Mouse (Mus musculus) frontal cortex, adult (tissue): Measurements from ENCODE around the gene Metrn.

Experiments used
- ATAC-seq: cut with Nextera tagmentation; 2 replicates; pipeline ENCODE4 v1.9.2; 2017; ENCODE audit warnings: mild to moderate bottlenecking, moderate library complexity, mixed read lengths; ENCODE audit not compliant: low TSS enrichment

Gene Metrn

DNA sequence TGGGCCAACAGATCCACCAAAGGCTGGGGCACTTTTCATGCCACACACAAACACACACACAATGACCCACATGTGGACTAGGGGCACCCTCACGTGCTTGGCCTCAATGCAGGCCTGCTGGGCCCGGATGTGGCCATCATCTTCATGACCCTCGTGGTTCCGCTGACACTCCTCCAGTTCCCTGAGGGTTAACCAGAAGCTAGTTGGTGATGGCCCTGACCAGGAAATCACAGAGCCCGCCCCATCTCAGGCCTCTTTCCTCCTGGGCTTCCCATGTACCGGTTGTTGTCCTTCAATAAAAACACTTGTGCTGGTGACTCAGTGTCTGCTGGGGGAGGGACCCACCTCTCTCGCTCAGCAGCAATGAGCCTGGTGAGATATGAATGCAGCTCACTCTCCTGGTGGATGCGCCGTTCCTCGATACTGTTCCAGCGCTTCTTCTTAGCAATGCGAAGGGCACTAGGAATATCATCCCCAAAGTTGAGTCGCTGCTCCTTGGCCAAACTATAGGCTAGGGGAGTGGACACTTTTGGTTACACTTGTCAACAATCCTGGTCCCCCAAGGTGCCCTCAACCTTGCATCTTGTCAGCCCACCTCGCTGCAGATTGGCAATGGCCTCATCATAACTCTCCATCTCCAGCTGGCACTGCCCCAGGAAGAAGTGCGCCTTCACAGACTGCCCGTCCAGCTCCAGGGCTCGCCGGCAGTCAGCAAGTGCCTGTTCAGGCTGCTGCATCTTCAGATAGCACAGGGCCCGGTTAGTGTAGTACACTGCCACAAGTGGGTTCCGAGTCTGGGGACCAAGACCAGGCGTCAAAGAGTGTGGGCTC, 34.7 kb upstream of the Metrn start:
- no peak for ATAC-seq

DNA sequence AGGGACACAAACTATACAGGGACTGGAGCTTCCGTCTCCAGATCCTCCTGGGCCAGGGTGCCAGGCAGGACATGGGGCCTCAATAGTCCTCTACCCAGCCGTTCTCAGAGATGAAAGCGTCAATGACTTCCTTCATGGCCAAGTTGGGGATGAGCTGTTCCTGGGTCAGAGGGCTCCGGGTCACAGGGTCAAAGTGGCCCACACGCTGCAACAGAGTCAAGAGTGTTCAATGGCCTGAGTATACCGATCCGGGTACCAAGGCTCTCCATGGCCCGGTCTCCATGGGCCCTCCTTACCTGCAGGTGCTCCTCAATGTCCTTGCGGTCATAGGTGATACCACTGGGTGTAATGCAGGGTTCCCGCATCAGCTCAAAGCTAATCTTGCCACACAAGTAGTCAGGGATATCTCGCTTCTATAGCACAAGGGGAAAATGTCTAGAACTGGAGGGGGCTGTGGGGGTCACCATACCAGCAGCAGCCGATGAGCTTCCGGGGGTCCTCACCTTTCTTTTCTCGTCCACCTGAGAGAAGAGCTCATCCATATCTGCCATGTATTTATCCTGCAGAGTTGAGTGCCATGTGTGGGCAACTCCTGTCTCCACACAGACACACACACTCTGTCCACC, 34.0 kb upstream of the Metrn start:
- no peak for ATAC-seq

DNA sequence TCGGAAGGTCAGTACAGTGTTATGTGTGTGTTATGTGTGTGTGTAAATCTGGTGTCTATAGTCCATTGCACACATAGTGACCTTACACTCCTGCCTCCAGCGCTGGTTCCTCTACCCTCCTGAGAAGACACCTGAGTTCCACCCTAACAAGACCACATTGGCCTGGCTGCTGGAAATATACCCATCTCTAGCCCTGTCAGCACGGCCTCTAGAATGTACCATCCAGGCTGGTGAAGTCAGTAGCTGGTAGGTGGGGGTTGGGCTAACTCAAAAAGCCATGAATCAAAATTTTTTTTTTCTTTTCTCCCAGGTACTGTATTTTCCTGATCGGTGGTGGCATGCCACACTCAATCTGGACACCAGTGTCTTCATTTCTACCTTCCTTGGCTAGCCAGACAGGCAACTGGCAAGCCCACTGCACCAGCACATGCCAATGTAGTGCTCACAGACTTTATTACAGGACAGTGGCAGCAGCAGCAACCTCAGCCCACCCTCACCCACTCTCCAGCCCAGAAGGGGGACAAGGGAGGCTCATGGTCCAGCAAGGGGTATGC, 33.3 kb upstream of the Metrn start:
- no peak for ATAC-seq

DNA sequence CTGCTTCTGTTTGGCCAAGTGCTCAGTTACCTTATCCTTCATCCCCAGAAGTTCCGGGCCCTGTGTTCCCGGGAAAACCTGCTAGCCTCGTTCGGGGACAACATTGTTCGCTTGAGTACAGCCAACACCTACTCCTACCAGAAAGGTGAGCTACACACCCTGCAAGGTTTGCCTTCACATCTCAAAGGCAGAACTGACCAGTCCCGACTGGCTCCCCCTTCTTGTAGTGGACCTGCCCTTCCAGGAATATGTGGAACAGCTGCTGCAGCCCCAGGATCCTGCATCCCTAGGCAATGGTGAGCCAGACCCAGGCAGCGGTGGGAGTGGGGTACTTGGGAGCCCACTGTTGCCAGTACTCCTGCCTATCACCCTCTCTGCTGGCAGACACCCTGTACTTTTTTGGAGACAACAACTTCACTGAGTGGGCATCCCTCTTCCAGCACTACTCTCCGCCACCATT, 32.7 kb upstream of the Metrn start:
- ATAC-seq, result no peak

DNA sequence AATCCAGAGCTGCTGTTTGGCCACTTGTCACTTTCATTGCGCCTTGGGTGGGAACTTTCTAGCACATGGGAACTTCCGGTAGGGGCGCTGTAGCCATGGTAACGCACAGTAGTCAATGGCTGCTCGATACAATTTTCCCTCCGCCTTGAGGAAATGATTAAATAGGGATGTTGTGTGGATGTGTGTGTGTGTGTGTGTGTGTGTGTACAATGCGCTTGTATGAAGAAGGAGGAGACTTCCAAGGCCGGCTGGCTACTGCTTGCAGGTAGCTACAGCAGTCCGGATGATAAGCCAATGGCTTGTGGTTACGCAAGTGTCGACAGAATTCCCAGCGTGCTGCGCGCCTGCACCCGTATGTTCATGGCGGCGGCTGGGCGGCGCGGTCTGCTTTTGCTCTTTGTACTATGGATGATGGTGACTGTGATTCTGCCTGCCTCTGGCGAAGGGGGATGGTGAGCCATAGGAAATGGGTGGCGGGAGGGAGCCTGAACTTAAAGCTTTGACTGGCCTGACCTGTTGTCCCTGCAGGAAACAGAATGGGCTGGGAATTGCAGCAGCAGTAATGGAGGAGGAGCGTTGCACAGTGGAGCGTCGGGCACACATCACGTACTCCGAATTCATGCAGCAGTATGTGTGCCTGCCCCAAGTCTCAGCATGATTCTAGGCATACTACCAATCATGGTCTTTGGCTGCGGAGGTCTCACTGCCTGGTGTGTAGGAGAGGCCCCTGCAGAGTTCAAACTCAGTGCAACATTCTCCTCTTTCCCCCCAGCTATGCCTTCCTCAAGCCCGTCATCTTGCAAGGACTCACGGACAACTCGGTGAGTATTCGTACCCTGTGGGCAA, 32.0 kb upstream of the Metrn start, which contains the start of gene Jmjd8:
Jmjd8 (plus strand) TSS at position 156 of the 846 bp plus-strand sequence.
- peak; percentile 48 for ATAC-seq

DNA sequence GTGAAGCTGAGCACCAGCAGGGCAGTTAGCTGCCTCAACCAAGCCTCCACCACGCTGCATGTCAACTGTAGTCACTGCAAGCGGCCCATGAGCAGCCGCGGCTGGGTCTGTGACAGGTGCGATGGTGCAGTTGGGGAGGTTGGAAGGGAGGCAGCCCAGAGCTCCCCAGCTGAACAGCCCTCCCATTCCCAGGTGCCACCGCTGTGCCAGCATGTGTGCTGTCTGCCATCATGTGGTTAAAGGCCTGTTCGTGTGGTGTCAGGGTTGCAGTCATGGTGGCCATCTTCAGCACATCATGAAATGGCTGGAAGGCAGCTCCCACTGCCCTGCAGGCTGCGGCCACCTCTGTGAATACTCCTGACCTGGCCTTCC, 31.3 kb upstream of the Metrn start:
- no peak for ATAC-seq

DNA sequence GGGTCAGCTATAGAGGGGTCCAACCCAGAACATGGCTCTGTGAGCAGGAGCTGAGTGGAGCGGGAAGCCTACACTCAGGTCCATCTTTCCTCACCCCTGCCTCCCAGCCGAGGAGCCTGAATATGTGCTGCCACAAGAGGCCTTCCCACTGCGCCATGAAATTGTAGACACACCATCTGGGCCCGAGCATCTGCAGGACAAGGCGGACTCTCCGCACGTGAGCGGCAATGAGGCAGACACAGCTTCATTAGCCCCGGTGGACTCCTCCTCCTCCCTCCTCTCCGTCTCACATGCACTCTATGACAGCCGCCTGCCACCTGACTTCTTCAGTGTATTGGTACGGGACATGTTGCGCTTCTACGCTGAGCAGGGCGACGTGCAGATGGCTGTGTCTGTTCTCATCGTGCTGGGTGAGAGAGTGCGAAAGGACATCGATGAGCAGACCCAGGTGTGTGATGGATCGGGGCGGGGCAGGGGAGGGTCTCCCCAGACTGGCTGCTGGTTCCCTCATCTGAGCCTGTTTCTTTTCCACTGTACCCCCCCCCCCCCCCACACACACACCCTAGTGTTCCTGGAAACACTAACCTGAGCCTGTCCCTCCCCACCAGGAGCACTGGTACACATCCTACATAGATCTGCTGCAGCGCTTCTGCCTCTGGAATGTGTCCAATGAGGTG, 30.7 kb upstream of the Metrn start:
- ATAC-seq, result no peak

DNA sequence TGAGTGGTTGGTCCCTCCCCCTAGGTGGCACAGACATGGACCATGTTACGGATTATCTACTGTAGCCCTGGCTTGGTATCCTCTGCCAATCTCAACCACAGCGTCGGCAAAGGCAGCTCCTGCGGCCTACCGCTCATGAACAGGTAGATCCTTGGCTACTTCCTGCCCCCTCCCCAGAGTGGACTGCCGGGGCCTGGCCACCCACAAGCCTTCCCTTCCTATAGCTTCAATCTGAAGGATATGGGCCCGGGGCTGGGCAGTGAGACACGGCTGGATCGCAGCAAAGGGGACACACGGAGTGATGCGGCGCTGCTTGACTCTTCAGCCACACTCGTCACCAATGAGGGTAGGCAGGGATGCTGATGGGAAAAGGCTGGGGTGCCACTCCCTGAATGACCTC, 30.1 kb upstream of the Metrn start:
- ATAC-seq, result no peak

DNA sequence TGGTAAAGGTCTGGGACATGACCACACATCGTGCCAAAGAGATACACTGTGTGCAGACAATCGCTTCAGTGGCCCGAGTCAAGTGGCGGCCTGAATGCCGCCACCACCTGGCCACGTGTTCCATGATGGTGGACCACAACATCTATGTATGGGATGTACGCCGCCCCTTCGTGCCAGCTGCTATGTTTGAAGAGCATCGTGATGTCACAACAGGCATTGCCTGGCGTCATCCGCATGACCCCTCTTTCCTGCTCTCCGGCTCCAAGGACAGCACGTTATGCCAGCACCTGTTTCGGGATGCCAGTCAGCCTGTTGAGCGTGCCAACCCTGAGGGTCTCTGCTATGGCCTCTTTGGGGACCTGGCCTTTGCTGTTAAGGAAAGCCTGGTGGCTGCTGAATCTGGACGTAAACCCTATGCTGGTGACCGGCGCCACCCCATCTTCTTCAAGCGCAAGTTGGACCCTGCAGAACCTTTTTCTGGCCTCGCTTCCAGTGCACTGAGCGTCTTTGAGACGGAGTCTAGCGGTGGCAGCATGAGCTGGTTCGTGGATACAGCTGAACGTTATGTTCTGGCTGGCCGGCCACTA, 29.1 kb upstream of the Metrn start:
- ATAC-seq, result no peak

DNA sequence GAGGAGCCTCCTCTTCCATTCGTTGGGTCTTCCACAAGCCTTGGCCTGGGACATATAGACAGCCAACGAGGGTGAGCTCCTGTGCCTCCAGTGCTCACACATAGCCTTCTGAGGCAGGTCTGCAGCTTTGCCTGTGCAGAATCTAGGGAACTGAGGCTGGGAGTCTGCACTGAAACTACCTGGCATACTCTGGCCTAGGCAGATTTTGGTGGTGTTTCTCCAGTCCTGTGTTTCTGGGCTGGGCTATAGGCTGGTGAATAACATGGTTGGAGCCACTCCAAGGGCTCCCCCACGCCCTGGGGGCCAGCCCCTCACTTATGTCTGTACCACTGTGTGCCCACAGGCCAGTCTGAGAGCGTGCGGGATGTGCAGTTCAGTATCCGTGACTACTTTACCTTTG, 28.4 kb upstream of the Metrn start:
- no peak for ATAC-seq

DNA sequence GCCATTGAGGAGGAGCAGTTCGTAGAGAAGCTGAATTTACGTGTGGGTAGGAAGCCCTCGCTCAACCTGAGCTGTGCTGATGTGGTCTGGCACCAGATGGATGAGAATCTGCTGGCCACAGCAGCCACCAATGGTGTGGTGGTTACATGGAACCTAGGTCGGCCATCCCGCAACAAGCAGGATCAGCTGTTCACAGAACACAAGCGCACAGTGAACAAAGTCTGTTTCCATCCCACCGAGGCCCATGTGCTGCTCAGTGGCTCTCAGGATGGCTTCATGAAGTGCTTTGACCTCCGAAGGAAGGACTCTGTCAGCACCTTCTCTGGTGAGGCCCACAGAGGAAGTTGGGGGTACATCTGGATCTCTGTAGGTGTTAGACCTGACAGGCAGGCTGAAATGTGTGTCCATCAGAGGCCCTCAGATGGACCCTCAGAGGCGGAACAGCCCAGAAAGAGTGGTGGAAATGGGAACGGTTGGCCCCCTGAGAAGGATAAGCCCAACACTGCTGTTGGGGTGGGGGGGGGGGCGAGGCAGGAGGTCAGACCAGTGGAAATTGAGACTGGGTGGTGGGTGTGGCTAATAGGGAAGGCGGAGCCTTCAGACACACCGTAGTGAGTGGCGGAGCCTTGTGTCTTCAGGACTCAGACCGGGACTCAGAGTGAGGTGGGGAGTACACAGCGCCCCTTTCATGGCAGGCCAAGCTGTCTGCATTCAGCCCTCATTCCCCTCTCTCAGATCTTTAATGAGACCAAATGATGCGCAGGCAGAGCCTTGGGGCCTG, 27.6 kb upstream of the Metrn start:
- no peak for ATAC-seq

DNA sequence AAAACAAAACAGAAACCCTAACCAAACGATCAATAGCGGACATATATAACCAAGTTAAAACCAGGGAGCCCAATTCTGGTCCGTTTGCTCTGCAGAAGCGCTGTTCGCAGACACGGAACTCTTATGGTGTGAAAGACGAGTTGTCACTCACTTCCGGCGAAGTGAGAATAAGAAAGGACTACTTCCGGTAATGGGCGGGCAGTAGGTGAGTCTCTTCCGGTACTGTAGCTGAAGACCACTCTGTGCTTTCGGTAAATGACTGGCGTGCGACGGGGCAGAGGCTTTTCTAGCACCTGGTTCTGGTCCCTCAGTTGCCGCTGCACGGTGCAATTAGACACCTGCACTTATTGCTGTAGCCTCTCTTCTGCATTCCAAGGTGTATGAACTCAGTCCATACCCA, 26.5 kb upstream of the Metrn start, which contains the start of gene Wdr24:
Wdr24 (plus strand) TSS at position 176 of the 400 bp plus-strand sequence.
- peak; percentile 88 for ATAC-seq

DNA sequence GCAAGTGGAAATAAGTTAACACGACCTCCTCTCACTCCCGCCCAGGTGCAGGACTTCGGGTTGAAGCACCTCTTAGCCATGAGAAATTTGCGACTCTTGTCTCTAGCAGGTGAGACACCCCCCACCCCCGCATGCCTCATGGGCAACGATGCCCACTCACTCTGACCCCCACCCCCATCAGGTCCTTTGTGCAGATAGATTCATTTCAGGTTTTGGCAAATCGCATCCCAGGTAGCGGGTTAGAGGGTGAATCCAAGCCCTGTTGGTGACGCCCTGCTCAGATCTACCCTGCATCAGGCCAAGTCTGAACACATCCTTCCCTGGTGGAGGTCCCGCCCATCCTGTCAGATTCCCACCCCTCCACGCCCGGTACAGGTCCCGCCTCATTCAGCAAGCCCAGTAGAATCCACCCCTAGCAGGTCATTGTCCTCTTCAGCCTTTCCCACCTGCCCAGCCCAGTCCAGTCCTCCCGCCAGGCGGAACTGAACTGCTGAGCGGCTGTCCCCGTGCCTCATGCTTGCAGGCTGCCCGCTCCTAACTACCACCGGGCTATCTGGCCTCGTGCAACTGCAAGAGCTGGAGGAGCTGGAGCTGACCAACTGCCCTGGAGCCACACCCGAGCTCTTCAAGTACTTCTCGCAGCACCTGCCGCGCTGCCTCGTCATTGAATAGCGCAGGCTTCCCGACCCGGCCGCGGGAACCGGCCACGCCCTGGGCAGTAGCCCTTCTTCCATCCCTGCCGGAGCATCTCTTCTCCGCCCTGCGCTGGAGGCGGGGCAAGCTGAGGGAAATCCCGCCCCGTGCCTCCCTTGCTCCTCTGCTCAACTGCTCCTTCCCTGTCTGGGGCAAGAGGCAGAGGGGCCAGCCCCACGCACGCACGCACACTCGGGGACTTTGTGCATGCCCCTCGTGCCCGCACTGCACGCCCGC, 22.2 kb upstream of the Metrn start:
- ATAC-seq, result no peak

DNA sequence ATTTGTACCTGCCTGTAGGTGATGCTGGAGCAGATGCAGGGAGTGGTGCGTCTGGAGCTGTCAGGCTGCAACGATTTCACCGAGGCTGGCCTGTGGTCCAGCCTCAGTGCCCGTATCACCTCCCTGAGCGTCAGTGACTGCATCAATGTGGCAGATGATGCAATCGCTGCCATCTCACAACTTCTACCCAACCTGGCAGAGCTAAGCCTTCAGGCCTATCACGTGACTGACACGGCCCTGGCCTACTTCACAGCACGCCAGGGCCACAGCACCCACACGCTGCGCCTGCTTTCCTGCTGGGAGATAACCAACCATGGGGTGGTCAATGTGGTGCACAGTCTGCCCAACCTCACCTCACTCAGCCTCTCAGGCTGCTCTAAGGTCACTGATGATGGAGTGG, 20.7 kb upstream of the Metrn start:
- ATAC-seq, result no peak

DNA sequence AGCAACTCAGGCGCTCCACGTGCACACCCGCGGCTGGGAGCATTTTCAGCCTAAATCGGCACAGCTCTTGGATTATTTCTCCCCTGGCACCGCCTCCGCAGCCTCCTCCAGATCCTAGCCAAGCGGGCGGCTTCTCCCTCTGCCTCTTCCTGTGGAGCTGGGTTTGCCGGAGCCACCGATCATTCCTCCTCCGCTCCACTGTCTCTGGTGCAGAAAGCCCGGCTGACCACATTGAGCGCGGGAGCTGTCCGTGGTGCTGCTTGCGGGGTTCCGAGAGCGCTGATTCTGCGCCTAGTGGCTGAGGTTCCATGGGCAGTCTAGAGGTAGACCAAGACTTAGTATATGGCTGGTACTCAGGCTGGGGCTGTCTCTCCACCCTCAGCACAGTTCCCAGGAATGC, 16.5 kb upstream of the Metrn start:
- peak; percentile 75 for ATAC-seq

DNA sequence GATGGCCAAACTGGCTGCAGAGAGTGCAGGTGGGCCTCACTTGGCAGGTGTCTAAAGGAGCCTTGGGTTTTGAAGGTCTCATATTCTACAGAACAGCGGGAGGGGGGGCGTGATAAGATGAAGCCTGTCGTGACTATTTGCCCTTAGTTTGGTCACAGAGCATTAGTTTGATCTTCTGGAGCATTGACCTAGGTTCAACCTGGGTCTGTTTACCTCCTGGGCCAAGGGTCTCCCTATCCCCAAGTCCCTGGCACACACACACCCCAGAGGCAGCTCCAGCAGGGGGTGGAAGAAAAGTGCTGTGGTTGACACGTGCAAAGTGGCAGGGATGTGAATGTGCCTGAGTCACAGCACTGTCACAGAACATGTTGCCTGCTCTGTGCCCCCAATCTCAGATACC, 14.0 kb upstream of the Metrn start:
- ATAC-seq, result no peak

DNA sequence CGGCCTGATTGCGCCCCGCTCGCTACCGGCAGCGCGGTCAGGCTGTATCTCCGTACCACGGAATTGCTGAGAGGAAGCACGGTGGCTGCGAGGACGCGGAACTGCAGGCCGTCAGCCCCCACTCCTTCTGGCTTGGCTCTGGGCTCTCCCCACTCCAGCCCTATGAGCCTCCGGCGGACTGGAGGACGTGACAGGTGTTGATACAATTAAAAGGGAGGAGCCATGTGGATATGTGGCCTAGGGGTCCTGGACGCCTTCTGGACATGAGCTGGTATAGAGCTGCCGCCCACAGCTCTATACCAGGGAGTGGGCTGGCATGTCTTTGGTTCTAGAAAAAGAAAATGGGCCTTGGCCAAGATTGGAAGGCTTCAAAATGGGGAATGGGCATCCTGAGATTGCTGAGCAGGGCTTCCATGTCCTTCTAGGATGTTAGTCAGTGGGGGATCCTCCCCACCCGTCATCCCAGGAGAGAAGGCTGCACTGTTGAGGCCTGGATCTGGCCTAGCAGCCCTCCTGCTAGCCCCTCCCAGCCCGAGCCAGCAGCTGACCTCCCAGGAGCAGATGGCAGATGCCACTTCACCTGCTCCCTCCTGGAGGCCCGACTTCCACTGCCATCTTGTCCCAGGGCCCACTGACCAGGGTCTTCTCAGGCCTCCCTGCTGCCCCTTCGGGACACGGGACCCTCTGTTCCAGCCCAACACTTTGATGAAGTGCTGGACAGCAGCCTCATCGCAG, 12.8 kb upstream of the Metrn start:
- ATAC-seq, result peak; percentile 14; the same call in 1 of the 2 replicates

DNA sequence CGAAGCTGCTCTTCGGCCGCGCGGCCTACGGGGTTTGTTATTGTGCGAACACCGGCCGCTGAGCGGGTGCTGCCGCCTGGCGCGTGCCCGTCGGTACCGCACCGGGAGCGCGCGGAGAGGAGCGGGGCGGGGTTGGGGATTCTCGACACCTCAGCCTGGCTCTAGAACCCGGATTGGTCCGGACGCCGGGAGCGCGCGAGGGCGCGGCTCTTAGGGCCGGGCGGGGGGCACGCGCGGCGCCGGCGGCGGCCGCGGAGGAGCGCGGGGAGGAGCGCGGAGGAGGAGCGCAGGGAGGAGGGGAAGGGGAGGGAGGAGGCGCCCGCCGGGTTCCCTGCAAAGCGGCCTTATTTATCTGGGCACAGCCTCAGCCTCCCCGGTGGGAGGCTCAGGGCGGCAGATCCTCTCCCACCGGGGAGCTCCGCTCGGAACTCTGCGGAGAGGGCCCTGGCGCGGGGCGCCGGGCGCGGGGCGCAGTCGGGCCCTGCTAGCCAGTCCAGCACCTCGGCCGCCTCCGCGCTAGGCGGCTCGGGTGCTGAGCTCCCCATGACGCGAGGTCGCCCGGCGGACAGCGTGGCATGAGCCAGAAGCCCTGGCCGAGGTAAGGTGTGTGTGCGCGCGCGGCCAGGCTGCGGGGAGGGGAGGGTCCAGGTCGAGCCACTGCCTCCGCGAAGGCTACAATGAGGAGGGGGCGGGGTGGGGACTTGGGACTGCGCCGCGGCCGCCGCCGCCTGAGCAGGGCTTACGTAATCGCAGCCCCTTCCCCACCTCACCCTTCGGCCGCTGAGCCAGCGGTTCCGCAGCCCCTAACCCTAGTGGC, 12.1 kb upstream of the Metrn start, which contains the start of gene Fbxl16:
Fbxl16 (plus strand) TSS at position 297 of the 817 bp plus-strand sequence.
- ATAC-seq, result peak; percentile 60
